Mouse (Mus musculus) cerebellum, adult 2 months (tissue): Measurements from ENCODE around the gene Wbp2. TPM values are rescaled to one million over a fixed set of nuclear protein-coding genes. Genes with fewer than 3 reads are reported as not detected.

ENCODE experiments used
- DNase-seq, 2 experiments: peaks; one replicate each; pipeline ENCODE4 v3.0.0; 2021
- H3K27ac ChIP-seq: fragments of 200-500 bp; 2 replicates; pipeline ENCODE4 v1.5.1; 2012; ENCODE audit warnings: low read length, control low read depth, inconsistent platforms; ENCODE audit not compliant: insufficient read depth
- H3K27me3 ChIP-seq: fragments of 200-500 bp; 2 replicates; pipeline ENCODE4 v1.6.1; 2012; ENCODE audit warnings: inconsistent platforms, mild to moderate bottlenecking, low read length, moderate library complexity; ENCODE audit not compliant: control insufficient read depth, insufficient read depth
- H3K4me1 ChIP-seq: fragments of 200-500 bp; 2 replicates; pipeline ENCODE4 v1.6.1; 2011; ENCODE audit warnings: low read length; ENCODE audit not compliant: control insufficient read depth, insufficient read depth
- H3K4me3 ChIP-seq: fragments of 200-500 bp; replicated peaks from 2 replicates; pipeline ENCODE3; 2011; ENCODE audit warnings: mild to moderate bottlenecking, low read depth, low read length, control low read depth; ENCODE audit not compliant: insufficient read depth
- CTCF ChIP-seq: fragments of 200-500 bp; IDR thresholded peaks from 2 replicates; pipeline ENCODE4 v1.5.1; 2011; ENCODE audit warnings: low read depth, mild to moderate bottlenecking, control low read depth, low read length, moderate library complexity, borderline replicate concordance; ENCODE audit not compliant: insufficient read depth
- POLR2A ChIP-seq: fragments of 200-500 bp; IDR thresholded peaks from 2 replicates; pipeline ENCODE4 v1.6.1; 2011; ENCODE audit warnings: low read length, control low read depth, borderline replicate concordance; ENCODE audit not compliant: insufficient read depth
- whole genome bisulfite sequencing: fragments of 180-500 bp; shearing (Covaris S2); methylation state at CpG from one replicate; pipeline ENCODE4 v1.1.7; 2018; 5-methylcytosine and 5-hydroxymethylcytosine counted together
- polyA plus RNA-seq: library from polyadenylated mRNA; depleted of rRNA; stranded (reverse); fragments of >200 nt; gene quantifications from 2 replicates; pipeline ENCODE4 v1.2.3, GENCODE M21; 2012; rRNA removed

The Wbp2 gene
- polyA plus RNA-seq, result 509 and 539 TPM in 2 replicates

GRCm38 (mm10) chr11:116086258-116087193 is at the start of gene Wbp2:
Gene Wbp2, minus strand, starts transcription at chr11:116086995.
- Histone ChIP-seq H3K4me3 (peak within 1 kb of the TSS; percentile 99), H3K27me3 (no peaks in the 10 kb centered on the region), H3K4me1 (peaks cover 20% of the 10 kb centered on the region), H3K27ac (peak within 1 kb of the TSS; percentile 90)
- TF ChIP-seq POLR2A, result peak; percentile 74; the same call in 1 of the 2 replicates
- TF ChIP-seq CTCF, result no peak
- WGBS, result 2% methylated on average over 41 of the region's 43 CpGs
- DNase-seq, result peak; percentile 95 to 99

GRCm38 (mm10) chr11:116134171-116134570 is 47.4 kb upstream of the Wbp2 start:
- no peak for TF ChIP-seq POLR2A
- TF ChIP-seq CTCF, result no peak
- DNase-seq, result peak in 1 of 2 experiments; percentile 11
- Histone ChIP-seq H3K27ac (no peak overlapping the region), H3K4me1 (peaks cover 16% of the 10 kb centered on the region), H3K4me3 (no peak overlapping the region), H3K27me3 (no peaks in the 10 kb centered on the region)
- WGBS, result 86% methylated on average over 10 of the region's 10 CpGs

GRCm38 (mm10) chr11:116133497-116133896 is 46.7 kb upstream of the Wbp2 start:
- H3K27me3 ChIP-seq, result no peaks in the 10 kb centered on the region
- H3K27ac ChIP-seq, result no peak overlapping the region
- TF ChIP-seq POLR2A (no peak), CTCF (no peak)
- H3K4me1 ChIP-seq, result peaks cover 16% of the 10 kb centered on the region
- no peak overlapping the region for H3K4me3 ChIP-seq
- WGBS, result 51% methylated on average over 5 of the region's 5 CpGs
- peak in 1 of 2 experiments; percentile 14 for DNase-seq

- H3K27me3 ChIP-seq, result no peaks in the 10 kb centered on the region
- 56% methylated on average over 16 of the region's 16 CpGs for WGBS
- peak in 1 of 2 experiments; percentile 41 for DNase-seq
- H3K4me3 ChIP-seq, result no peak overlapping the region
- TF ChIP-seq POLR2A (no peak), CTCF (peak; percentile 37; the same call in 1 of the 2 replicates)
- no peak overlapping the region for H3K27ac ChIP-seq
- peaks cover 21% of the 10 kb centered on the region for H3K4me1 ChIP-seq
Measured at GRCm38 (mm10) chr11:116132366-116133333, 45.9 kb upstream of the Wbp2 start.

GRCm38 (mm10) chr11:116131349-116132170 is 44.8 kb upstream of the Wbp2 start:
- Histone ChIP-seq H3K27ac (peak overlapping the region; percentile 72; the same call in 1 of the 2 replicates), H3K4me3 (peak overlapping the region; percentile 61), H3K27me3 (no peaks in the 10 kb centered on the region), H3K4me1 (peaks cover 21% of the 10 kb centered on the region)
- TF ChIP-seq CTCF (no peak), POLR2A (no peak)
- DNase-seq, result peak in 1 of 2 experiments; percentile 40
- WGBS, result 72% methylated on average over 15 of the region's 15 CpGs

- peak within 1 kb of the TSS; percentile 72 for H3K27ac ChIP-seq
- H3K27me3 ChIP-seq, result no peaks in the 10 kb centered on the region
- TF ChIP-seq POLR2A (peak; percentile 32; the same call in 1 of the 2 replicates), CTCF (peak; percentile 69)
- peak; percentile 87 for DNase-seq
- H3K4me1 ChIP-seq, result peaks cover 21% of the 10 kb centered on the region
- under 1% methylated on average over 69 of the region's 69 CpGs for WGBS
- H3K4me3 ChIP-seq, result peak within 1 kb of the TSS; percentile 61
Measured at GRCm38 (mm10) chr11:116130488-116131205, 43.9 kb upstream of the Wbp2 start, which contains the start of gene Trim65. Gene Trim65, minus strand, starts transcription at chr11:116131128.
